Mouse (Mus musculus) brain, embryonic 14.5 days (tissue): ENCODE results near the gene Car5a.

Experiments
- CTCF ChIP-seq: fragments of 200-500 bp; IDR thresholded peaks from 2 replicates; pipeline ENCODE4 v1.5.1; 2012; ENCODE audit warnings: inconsistent platforms, mild to moderate bottlenecking, moderate library complexity, borderline replicate concordance; ENCODE audit not compliant: insufficient read depth, insufficient read length; ENCODE audit errors: extremely low read depth
- POLR2A ChIP-seq: fragments of 200-500 bp; IDR thresholded peaks from 2 replicates; pipeline ENCODE4 v1.6.1; 2012; ENCODE audit warnings: mild to moderate bottlenecking, inconsistent platforms, borderline replicate concordance; ENCODE audit not compliant: poor library complexity, insufficient read depth, insufficient read length, severe bottlenecking; ENCODE audit errors: extremely low read depth

- no peak for TF ChIP-seq CTCF
- TF ChIP-seq POLR2A, result no peak
Measured at GRCm38 (mm10) chr8:121947047-121947752, 2.5 kb upstream of the Car5a start.
